Mouse (Mus musculus): ENCODE results near the gene Dnmt1.

Gene Dnmt1

GRCm38 (mm10) chr9:20976961-20977689, 17.4 kb upstream of the Dnmt1 start:
- no peak for DNase-seq (ENCODE audit: low spot score)

GRCm38 (mm10) chr9:20976216-20976960, 16.7 kb upstream of the Dnmt1 start, which contains the start of gene S1pr2:
Gene S1pr2, minus strand, starts transcription at chr9:20976781.
- DNase-seq (ENCODE audit: low spot score) = peak; percentile 85

- peak; percentile 60 for DNase-seq (ENCODE audit: low spot score)
These were observed 15.9 kb upstream of the Dnmt1 start for GRCm38 (mm10) chr9:20975431-20976215.

GRCm38 (mm10) chr9:20973682-20974075, 14.0 kb upstream of the Dnmt1 start:
- DNase-seq (ENCODE audit: low spot score) = peak; percentile 21

- DNase-seq (ENCODE audit: low spot score) = no peak
These were observed 13.5 kb upstream of the Dnmt1 start for GRCm38 (mm10) chr9:20973001-20973681.

- peak; percentile 69 for DNase-seq (ENCODE audit: low spot score)
These were observed 12.7 kb upstream of the Dnmt1 start for GRCm38 (mm10) chr9:20972141-20972992.

GRCm38 (mm10) chr9:20971751-20972140, 12.1 kb upstream of the Dnmt1 start:
- peak; percentile 24 for DNase-seq (ENCODE audit: low spot score)

DNA sequence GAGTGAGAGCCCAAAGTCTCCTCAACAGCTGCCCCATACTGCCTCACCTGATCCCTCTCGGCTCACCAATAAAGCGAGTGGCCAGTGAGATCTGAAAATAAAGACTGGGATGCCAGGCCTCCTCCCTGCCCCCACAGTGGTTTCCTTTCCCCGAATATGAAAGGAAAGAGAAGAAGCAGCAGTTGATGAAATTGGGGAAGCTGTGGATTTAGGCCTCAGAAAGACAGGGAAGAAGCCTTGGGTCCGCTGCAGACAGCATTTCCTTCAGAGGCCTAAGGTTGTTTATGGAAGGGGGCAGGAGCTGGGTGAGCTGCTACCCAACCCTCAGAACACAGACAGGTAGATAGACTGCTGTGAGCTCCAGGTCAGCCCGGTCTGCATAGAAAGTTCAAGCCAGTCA, 7.1 kb upstream of the Dnmt1 start:
- no peak for DNase-seq (ENCODE audit: low spot score)

- DNase-seq (ENCODE audit: low spot score) = no peak
These were observed 6.3 kb upstream of the Dnmt1 start for GRCm38 (mm10) chr9:20966008-20966407.

GRCm38 (mm10) chr9:20965606-20966005, 5.9 kb upstream of the Dnmt1 start:
- DNase-seq (ENCODE audit: low spot score) = no peak

- DNase-seq (ENCODE audit: low spot score) = no peak
These were observed 1.9 kb upstream of the Dnmt1 start for GRCm38 (mm10) chr9:20961557-20961956.

- no peak for DNase-seq (ENCODE audit: low spot score)
These were observed 2.7 kb downstream of the Dnmt1 start for GRCm38 (mm10) chr9:20956989-20957388.

DNA sequence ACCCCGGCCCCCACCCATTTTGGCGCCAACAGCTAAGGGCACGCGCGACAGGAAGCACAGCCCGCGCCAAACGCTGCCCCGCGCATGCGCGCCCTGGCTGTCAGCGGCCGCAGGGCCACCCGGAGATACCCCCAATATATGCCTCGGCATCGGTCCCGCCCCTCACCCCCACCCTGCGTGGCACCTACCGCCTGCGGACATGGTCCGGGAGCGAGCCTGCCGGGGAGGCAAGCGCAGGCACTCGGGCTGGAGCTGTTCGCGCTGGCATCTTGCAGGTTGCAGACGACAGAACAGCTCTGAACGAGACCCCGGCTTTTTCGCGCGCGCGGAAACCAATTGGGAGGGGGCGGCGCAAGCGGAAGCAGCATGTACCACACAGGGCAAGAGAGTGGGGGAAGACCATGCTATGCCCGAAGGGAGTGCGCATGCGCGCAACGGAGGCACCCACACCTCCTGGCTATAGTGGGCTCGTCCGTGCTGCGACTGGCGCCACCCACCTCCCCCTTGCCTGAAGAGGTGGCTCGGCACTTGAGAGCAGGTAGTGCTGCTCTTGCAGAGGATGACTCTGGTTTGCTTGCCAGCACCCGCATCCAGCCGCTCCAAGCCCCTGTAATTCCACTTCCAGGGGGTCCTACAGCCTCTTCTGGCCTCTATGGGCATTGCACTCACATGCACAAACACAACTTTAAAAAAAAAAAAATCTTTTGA, 7.0 kb downstream of the Dnmt1 start:
- peak; percentile 95 for DNase-seq (ENCODE audit: low spot score)

DNA sequence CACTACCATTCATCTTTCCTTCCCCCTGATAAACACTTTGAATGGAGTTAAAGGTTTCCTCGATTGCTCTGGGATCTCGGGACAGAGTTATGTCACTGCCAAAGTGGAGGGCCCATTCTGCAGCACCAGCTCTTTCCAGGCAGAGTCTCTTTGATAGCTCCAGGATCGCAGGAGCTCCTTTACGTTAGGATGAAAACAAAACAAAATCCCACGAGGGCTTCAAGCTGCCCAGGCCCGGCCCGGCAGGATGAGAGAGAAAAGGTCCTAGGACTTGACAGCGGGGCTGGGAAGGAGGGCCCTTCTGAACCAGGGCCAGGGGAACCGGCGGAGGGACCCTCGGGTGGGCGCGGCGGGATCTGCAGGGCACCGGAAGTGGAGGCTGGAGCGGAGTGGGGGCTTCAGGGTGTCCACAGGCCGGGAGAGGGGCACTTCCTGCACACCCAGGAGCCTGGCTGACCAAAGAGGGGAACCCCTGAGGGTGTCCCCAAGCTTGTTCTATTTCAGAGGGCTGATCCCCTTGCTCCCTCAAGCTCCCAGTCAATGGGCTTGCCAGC, 7.6 kb downstream of the Dnmt1 start:
- DNase-seq (ENCODE audit: low spot score) = no peak

- DNase-seq (ENCODE audit: low spot score) = peak; percentile 60
These were observed 8.2 kb downstream of the Dnmt1 start for GRCm38 (mm10) chr9:20951441-20951840.

DNA sequence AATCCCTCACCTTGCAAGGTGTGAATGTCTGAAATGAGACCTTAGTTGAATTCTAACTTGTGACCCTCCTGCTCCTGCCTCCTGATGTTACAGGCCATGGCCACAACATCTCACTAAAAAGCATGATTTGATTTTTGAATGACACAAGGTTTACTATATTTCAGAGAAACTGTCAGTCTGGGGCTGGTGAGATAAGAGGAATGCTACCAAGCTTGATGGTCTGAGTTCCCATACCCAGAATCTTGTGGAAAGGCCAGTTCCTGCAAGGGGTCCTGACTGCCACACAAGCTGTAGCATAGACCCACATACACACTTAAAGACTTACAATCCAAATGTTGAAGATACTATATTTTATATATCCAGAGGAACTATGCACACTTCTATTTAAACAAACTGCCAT, 9.3 kb downstream of the Dnmt1 start:
- DNase-seq (ENCODE audit: low spot score) = no peak

GRCm38 (mm10) chr9:20946066-20946880, 13.4 kb downstream of the Dnmt1 start:
- DNase-seq (ENCODE audit: low spot score) = no peak

DNA sequence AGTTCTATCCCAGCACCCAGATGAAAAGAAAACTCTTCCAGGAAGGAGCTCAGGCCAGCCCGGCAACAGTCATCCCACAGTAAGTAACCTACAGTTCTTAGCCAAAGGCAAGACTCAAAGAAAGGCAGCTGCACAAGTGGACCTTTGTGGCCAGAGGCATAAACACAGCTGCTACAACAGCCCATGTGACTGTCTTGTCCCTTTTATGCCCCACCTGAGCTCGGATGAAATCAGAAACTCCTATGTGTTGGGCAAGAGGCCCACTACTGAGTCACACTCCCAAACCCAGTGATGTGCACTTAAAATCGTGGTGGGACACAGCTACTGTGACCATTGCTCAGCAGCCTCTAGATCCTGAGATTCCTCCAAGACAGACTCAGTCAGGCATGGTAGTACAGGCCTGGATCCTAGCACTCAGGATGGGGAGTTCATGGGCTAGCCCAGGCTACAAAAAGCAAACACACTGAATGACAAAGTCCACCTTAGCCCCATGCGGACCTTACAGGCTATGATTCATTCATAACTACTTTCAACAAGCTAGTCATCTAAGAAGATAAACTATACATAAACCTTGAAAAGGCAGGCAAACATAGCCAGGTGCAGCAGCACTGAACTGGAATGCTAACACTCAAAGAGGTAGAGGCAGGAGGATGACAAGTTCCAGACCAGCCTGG, 14.9 kb downstream of the Dnmt1 start:
- DNase-seq (ENCODE audit: low spot score) = no peak

GRCm38 (mm10) chr9:20943911-20944310, 15.8 kb downstream of the Dnmt1 start:
- DNase-seq (ENCODE audit: low spot score) = peak; percentile 34
